Mouse (Mus musculus): ENCODE data around the gene Olfr800.

DNA sequence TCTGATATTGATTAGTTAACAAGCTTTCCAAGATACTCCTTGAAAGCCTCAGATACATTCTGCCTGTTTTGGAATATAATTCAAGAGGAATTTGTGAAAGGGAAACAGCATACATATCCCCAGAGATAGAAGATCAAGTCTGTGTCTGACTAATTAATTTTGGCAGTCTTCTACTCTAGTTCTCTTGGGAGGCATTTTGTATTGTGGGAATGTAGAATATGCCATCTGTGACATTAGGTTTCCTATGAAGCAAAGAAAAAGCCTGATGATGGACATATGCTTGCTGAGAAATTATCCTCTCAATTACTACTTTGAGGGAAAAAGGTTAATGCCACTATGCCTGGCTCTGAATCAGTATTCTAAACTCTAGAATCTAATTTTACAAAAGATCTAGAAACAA is 34.2 kb upstream of the Olfr800 start:
- TF ChIP-seq CTCF (IDR thresholded peaks at IDR 0.05; ENCODE audit: low read depth) = no peak
- TF ChIP-seq EP300 (optimal IDR thresholded peaks at IDR 0.05) = no peak

All from stomach, postnatal 0 days (tissue).